Mouse (Mus musculus) gastrocnemius, postnatal 14 days (tissue): ENCODE measurements around the gene Olfr1209. TPM values are rescaled to one million over a fixed set of nuclear protein-coding genes. Genes with fewer than 3 reads are reported as not detected.

Source experiments
- DNase-seq: peaks from one replicate; pipeline ENCODE4 v3.0.0; 2021; ENCODE audit warnings: mixed read lengths
- intact Hi-C: fragments of 180-260 bp; cut with DNase I; formaldehyde crosslinking; loops from one replicate; pipeline ENCODE4 v1.15.1; 2025; ENCODE audit warnings: low total_unique reads
- long read RNA-seq, 2 experiments: library from polyadenylated mRNA; stranded (forward); transcript quantifications; one replicate each; pipeline ENCODE4 v2.0.0; 2021
- total RNA-seq, 2 experiments: library from RNA; stranded (reverse); gene quantifications; 2 replicates each; pipeline ENCODE4 v1.2.3; 2021

Olfr1209 gene
- total RNA-seq, result not detected
- long read RNA-seq, experiment 1, result 0 reads
- long read RNA-seq, experiment 2, result 0 reads

DNA sequence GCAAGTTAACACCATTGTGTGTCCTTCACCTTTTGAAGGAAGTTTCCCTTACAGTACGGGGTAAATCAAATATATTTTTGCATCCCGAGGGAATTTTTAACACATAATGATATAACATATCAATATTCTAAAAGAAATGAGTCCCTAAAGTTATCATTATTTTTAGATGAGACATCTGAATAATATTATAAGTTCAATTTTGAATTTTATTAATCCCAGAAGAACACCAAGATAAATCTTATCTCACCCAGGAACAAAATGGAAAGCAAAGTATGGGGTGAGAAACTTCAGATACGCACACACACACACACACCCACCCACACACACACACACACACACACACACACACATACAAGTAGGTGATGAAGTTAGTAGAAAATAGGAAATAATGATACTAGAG, at the start of gene Olfr1209:
Gene Olfr1209 (minus strand): TSS at position 101 of the 400 bp plus-strand sequence.
- DNase-seq, result no peak
- intact Hi-C loops, result no loop called here

DNA sequence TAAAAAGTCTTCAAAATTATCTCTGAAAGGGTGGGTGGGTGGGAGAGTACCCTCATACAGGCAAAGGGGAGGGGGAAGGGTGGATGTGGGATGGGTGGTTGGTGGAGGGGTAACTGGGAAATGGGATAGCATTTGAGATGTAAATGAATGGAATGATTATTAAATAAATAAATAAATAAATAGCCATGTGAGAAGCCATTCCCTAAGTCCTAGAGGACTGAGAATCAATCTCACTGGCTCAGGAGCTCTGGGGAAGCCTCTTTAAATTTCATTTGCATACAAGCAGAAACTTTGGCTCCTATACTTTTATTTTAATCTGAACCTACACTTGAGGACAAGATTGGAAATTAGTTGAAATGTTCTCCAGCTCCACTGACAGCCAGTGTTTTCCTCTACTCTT, 38.7 kb upstream of the Olfr1209 start, which contains the start of gene Olfr1212:
Gene Olfr1212 (plus strand): TSS at position 301 of the 400 bp plus-strand sequence.
- intact Hi-C loops, result no loop called here
- DNase-seq, result no peak

DNA sequence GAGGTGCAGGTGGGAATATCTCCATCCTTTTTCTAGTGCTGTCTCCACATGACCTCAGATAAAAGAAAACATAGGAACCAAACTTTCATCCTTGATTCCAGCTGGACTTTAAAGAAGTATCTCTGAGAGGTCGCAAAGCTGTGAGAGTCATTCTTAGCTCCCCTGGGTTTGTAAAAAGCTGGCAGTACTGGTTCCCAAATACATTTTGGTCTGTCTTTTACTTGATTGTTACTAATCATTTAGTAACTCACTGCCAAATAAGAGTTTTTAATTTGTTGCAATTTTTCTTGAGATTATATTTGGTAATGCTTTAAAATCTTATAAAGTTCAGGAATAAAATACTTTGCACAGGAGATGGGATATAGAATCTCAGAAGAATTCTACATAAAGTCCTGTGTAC, 23.1 kb upstream of the Olfr1209 start, which contains the start of gene Olfr1211:
Gene Olfr1211 (minus strand): TSS at position 101 of the 400 bp plus-strand sequence.
- DNase-seq, result no peak
- intact Hi-C loops, result no loop called here

- intact Hi-C loops, result no loop called here
- no peak for DNase-seq
Observed at GRCm38 (mm10) chr2:88902211-88902610, 12.7 kb downstream of the Olfr1209 start, which contains the start of gene Olfr1208. Gene Olfr1208, minus strand, starts transcription at chr2:88902311.

- intact Hi-C loops, result no loop called here
- DNase-seq, result no peak
Observed at GRCm38 (mm10) chr2:88862931-88863330, 52.0 kb downstream of the Olfr1209 start, which contains the start of gene Olfr1206. Gene Olfr1206, plus strand, starts transcription at chr2:88863231.

Other genes with a start within 250 kb of the Olfr1209 start
- gene Olfr1193, start 239.5 kb downstream of the Olfr1209 start, total RNA-seq, result not detected
- gene Olfr1195, start 226.0 kb downstream of the Olfr1209 start, total RNA-seq, result not detected
- gene Olfr1196, start 210.6 kb downstream of the Olfr1209 start, total RNA-seq, result not detected
- not detected for gene Olfr1197, start 182.8 kb downstream of the Olfr1209 start, total RNA-seq
- gene Olfr1198, start 163.8 kb downstream of the Olfr1209 start, total RNA-seq, result not detected
- gene Olfr1199, start 154.7 kb downstream of the Olfr1209 start, total RNA-seq, result not detected
- not detected for gene Olfr1200, start 144.7 kb downstream of the Olfr1209 start, total RNA-seq
- gene Olfr1201, start 122.1 kb downstream of the Olfr1209 start, total RNA-seq, result not detected
- gene Olfr1202, start 100.7 kb downstream of the Olfr1209 start, total RNA-seq, result not detected
- gene Olfr1205, start 85.4 kb downstream of the Olfr1209 start, total RNA-seq, result not detected
- gene Olfr1204, start 65.9 kb downstream of the Olfr1209 start, total RNA-seq, result not detected
- gene Olfr1206, start 51.9 kb downstream of the Olfr1209 start, total RNA-seq, result not detected
- not detected for gene Olfr1208, start 12.8 kb downstream of the Olfr1209 start, total RNA-seq
- not detected for gene Olfr1211, start 23.0 kb upstream of the Olfr1209 start, total RNA-seq
- gene Olfr1212, start 38.8 kb upstream of the Olfr1209 start, total RNA-seq, result not detected
- gene Gm13762, start 65.1 kb upstream of the Olfr1209 start, total RNA-seq, result not detected
- gene Olfr1214, start 77.5 kb upstream of the Olfr1209 start, total RNA-seq, result not detected
- gene Olfr1215, start 91.8 kb upstream of the Olfr1209 start, total RNA-seq, result not detected
- gene Olfr1216, start 103.2 kb upstream of the Olfr1209 start, total RNA-seq, result not detected
- not detected for gene Olfr1217, start 116.9 kb upstream of the Olfr1209 start, total RNA-seq
- gene Olfr1218, start 146.0 kb upstream of the Olfr1209 start, total RNA-seq, result not detected
- not detected for gene Olfr1219, start 168.4 kb upstream of the Olfr1209 start, total RNA-seq
- not detected for gene Olfr1220, start 191.7 kb upstream of the Olfr1209 start, total RNA-seq
- not detected for gene Olfr1221, start 202.1 kb upstream of the Olfr1209 start, total RNA-seq
- gene Olfr1222, start 217.9 kb upstream of the Olfr1209 start, total RNA-seq, result not detected
- not detected for gene Olfr1223, start 236.4 kb upstream of the Olfr1209 start, total RNA-seq
- not detected for gene Olfr1224-ps1, start 248.9 kb upstream of the Olfr1209 start, total RNA-seq